Mouse (Mus musculus) embryonic fibroblast, embryonic 13.5 days (primary cell): ENCODE measurements around the gene Tac2.

ENCODE experiments used
- CTCF ChIP-seq: IDR thresholded peaks from 2 replicates; pipeline ENCODE4 v1.5.1; 2011; ENCODE audit warnings: mild to moderate bottlenecking, control low read depth, low read length, moderate library complexity, borderline replicate concordance; ENCODE audit not compliant: insufficient read depth
- POLR2A ChIP-seq: IDR thresholded peaks from 2 replicates; pipeline ENCODE4 v1.6.1; 2011; ENCODE audit warnings: low read depth, mild to moderate bottlenecking, control low read depth, low read length, moderate library complexity

- peak; percentile 58 for TF ChIP-seq POLR2A
- no peak for TF ChIP-seq CTCF
Observed at GRCm38 (mm10) chr10:127676691-127677548, 47.4 kb upstream of the Tac2 start.
